Comparison of ENCODE assay signal across 8 mouse cellular contexts in genomic region chr7:13022773-13023535, GRCm38 (mm10). TPM values are rescaled to one million over a fixed set of nuclear protein-coding genes. Genes with fewer than 3 reads are reported as not detected.
DNase-seq lines count a peak whose midpoint lies in the region; ATAC-seq and TF ChIP-seq lines count a peak whose summit lies in the region.

No protein-coding gene starts in this region.

- TF ChIP-seq CTCF in kidney, adult 2 months (conservative IDR thresholded peaks at IDR 0.05; ENCODE audit: insufficient read depth, insufficient read length, low read depth, low read length): no peak

- WGBS in kidney, adult 2 months: 4% methylated on average over 31 of the region's 31 CpGs
- WGBS in lung, embryonic 16.5 days: 3% methylated on average over 31 of the region's 31 CpGs

- peaks cover 12% of the 10 kb centered on the region for H3K4me1 ChIP-seq in kidney, adult 2 months (ENCODE audit: control insufficient read depth, insufficient read depth, low read length)
- peaks cover 20% of the 10 kb centered on the region for H3K4me1 ChIP-seq in lung, embryonic 16.5 days (replicated peaks; ENCODE audit: control insufficient read depth, insufficient read depth, low read length)

- H3K4me3 ChIP-seq in kidney, adult 2 months (ENCODE audit: insufficient read depth, low read depth, low read length): peak overlapping the region; percentile 62
- peak overlapping the region; percentile 93 for H3K4me3 ChIP-seq in lung, embryonic 16.5 days (ENCODE audit: low read length)

- H3K9me3 ChIP-seq in lung, embryonic 16.5 days (ENCODE audit: control insufficient read depth, low read length): no peaks in the 10 kb centered on the region

- H3K27me3 ChIP-seq in kidney, adult 2 months (replicated peaks; ENCODE audit: control insufficient read depth, insufficient read depth, low read length): no peaks in the 10 kb centered on the region
- no peaks in the 10 kb centered on the region for H3K27me3 ChIP-seq in lung, embryonic 16.5 days (ENCODE audit: control insufficient read depth, insufficient read depth, low read depth, low read length)

- peak overlapping the region; percentile 96 for H3K9ac ChIP-seq in lung, embryonic 16.5 days (ENCODE audit: low read length)

- H3K27ac ChIP-seq in kidney, adult 2 months (ENCODE audit: insufficient read depth, low read depth, low read length): peak overlapping the region; percentile 29; the same call in 1 of the 2 replicates
- peak overlapping the region; percentile 100 for H3K27ac ChIP-seq in lung, embryonic 16.5 days (ENCODE audit: low read length)

- TF ChIP-seq POLR2A in kidney, adult 2 months (IDR thresholded peaks at IDR 0.05; ENCODE audit: low read depth, low read length): no peak

- ATAC-seq in lung, embryonic 16.5 days (ENCODE audit: low read depth): peak; percentile 70
- ATAC-seq in neutrophil, adult 5-6 weeks (ENCODE audit: extremely low read depth, insufficient number of reproducible peaks, low FRiP score, poor library complexity, severe bottlenecking): peak; percentile 47

- H3K36me3 ChIP-seq in kidney, adult 2 months (ENCODE audit: control insufficient read depth, insufficient read depth, low read length): peaks cover 2% of the 10 kb centered on the region; the same call in 1 of the 2 replicates
- peaks cover 22% of the 10 kb centered on the region for H3K36me3 ChIP-seq in lung, embryonic 16.5 days (ENCODE audit: control insufficient read depth, insufficient read depth, low read length)

- peak; percentile 36 for DNase-seq in 3T3-L1 (ENCODE audit: low read depth, low spot score)
- peak; percentile 34 for DNase-seq in T-cell, adult 2 months (ENCODE audit: low spot score)
- DNase-seq in embryo, embryonic 11 days: peak; percentile 95
- DNase-seq in heart, adult 9 months (ENCODE audit: low spot score in 2 of 2): peak; percentile 56 to 73
- peak; percentile 83 for DNase-seq in kidney, adult 2 months
- DNase-seq in urinary bladder, adult 18-20 months (ENCODE audit: low spot score in 2 of 2): peak; percentile 69 to 74

- peak overlapping the region; percentile 96 for H3K4me2 ChIP-seq in lung, embryonic 16.5 days (ENCODE audit: low read depth, low read length)

RNA-seq across cellular contexts. Expression of gene Chmp2a, which starts 11.7 kb away (rescaled TPM):
- 103 and 134 TPM in 2 replicates for polyA plus RNA-seq in kidney, adult 2 months (2012; rRNA removed)
- polyA plus RNA-seq in lung, embryonic 16.5 days (2015; fragmentation: Nextera tagmentation; extraction: Ambion mirVana): 157 and 173 TPM in 2 replicates
- total RNA-seq in neutrophil, adult 5-6 weeks (2017): 199 and 209 TPM in 2 replicates

RNA-seq across cellular contexts. Expression of gene Zbtb45, which starts 13.1 kb away (rescaled TPM):
- polyA plus RNA-seq in kidney, adult 2 months (2012; rRNA removed): 14.1 and 15.0 TPM in 2 replicates
- 28.1 and 28.2 TPM in 2 replicates for polyA plus RNA-seq in lung, embryonic 16.5 days (2015; fragmentation: Nextera tagmentation; extraction: Ambion mirVana)
- total RNA-seq in neutrophil, adult 5-6 weeks (2017): 1.1 and 3.6 TPM in 2 replicates

RNA-seq across cellular contexts. Expression of gene Ube2m, which starts 15.1 kb away (rescaled TPM):
- 231 and 249 TPM in 2 replicates for polyA plus RNA-seq in kidney, adult 2 months (2012; rRNA removed)
- 25.8 and 31.6 TPM in 2 replicates for polyA plus RNA-seq in lung, embryonic 16.5 days (2015; fragmentation: Nextera tagmentation; extraction: Ambion mirVana)
- total RNA-seq in neutrophil, adult 5-6 weeks (2017): 75.1 and 83.5 TPM in 2 replicates

RNA-seq across cellular contexts. Expression of gene Trim28, which starts 24.0 kb away (rescaled TPM):
- polyA plus RNA-seq in kidney, adult 2 months (2012; rRNA removed): 186 and 191 TPM in 2 replicates
- 190 and 195 TPM in 2 replicates for polyA plus RNA-seq in lung, embryonic 16.5 days (2015; fragmentation: Nextera tagmentation; extraction: Ambion mirVana)
- 194 and 199 TPM in 2 replicates for total RNA-seq in neutrophil, adult 5-6 weeks (2017)

RNA-seq across cellular contexts. Expression of gene Slc27a5, which starts 25.0 kb away (rescaled TPM):
- polyA plus RNA-seq in kidney, adult 2 months (2012; rRNA removed): 0.56 and 0.69 TPM in 2 replicates
- 0.57 TPM in 1 of 2 replicates, not detected in the other for polyA plus RNA-seq in lung, embryonic 16.5 days (2015; fragmentation: Nextera tagmentation; extraction: Ambion mirVana)
- 0.81 TPM in 1 of 2 replicates, not detected in the other for total RNA-seq in neutrophil, adult 5-6 weeks (2017)

Comparison
In these comparisons a context has a peak if more than half of its experiments do, and no peak if none do; other contexts are left out.
1. Peak in every context shown above with its lines: DNase-seq, ATAC-seq, H3K4me3 ChIP-seq and H3K27ac ChIP-seq.
2. DNase-seq: peak in every context shown above with its lines; median percentile 95 in embryo, embryonic 11 days; 83 in kidney, adult 2 months; 72 in urinary bladder, adult 18-20 months; 64 in heart, adult 9 months; 36 in 3T3-L1; 34 in T-cell, adult 2 months.